Mouse (Mus musculus) layer of hippocampus, adult 9-10 months (tissue): ENCODE measurements at regions not wholly inside any gene's neighbourhood (a gene's known extent, or its start where the extent isn't known, plus 50 kb on each side); places are given as distances from the start of the nearest gene placed in this dataset.
"Not testable (repeated sequence)": the region's sequence is repeated elsewhere in the genome, so short reads cannot be mapped to it uniquely, and the experiment has no call there.

Source experiments
- DNase-seq: peaks from one replicate; pipeline ENCODE4 v3.0.0; 2022; ENCODE audit warnings: low spot score

- no peak for DNase-seq
Measured at GRCm38 (mm10) chr2:168424277-168425099, 143.0 kb upstream of the Kcng1 start.

DNA sequence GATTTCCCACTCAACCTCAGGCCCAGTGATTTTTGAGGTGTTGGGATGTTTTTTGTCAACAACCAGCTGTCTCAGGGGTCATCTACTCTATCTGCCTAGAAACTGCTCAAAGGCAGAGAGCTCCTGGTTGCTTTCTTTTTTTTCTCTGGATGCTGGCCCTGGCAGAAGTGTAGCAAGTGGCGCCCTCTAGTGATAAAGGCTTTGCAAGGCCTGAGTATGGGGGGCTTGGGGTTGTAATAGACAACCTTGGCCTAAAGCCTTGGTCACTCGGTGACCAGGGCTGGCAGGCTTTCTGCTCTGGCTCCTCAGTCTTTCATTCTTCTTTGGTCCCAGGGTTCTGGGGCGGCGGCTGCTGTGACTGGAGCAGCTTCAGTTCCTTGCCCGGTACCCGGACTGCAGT lies 142.0 kb upstream of the Kcng1 start:
- no peak for DNase-seq

- no peak for DNase-seq
Measured at GRCm38 (mm10) chr2:168415140-168415539, 133.6 kb upstream of the Kcng1 start.

- no peak for DNase-seq
Measured at GRCm38 (mm10) chr2:168414110-168414872, 132.8 kb upstream of the Kcng1 start.

- DNase-seq = no peak
Measured at GRCm38 (mm10) chr2:168412853-168413252, 131.3 kb upstream of the Kcng1 start.

GRCm38 (mm10) chr2:168402782-168403513 lies 121.4 kb upstream of the Kcng1 start:
- DNase-seq = no peak

- DNase-seq = no peak
Measured at GRCm38 (mm10) chr2:168399088-168399709, 117.7 kb upstream of the Kcng1 start.

DNA sequence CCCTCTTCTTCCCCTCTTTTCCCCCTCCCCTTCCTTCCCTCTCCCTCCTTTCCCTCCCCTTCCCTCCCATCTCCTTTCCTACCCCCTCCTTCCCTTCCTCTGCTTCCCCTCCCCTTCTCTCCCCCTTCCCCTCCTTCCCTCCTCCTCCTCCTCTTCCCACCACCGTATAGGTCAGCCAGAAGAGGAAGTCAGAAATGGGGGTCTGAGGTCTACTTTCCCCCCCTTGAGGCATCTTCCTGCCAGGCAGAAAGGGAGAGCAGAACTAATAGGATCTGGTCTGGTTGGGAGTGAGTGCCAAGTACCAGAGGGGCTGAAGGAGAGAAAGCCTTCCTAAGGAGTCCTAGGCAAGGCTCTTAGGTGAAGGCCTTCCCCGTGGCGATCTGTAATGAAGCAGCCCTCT lies 114.8 kb upstream of the Kcng1 start:
- no peak for DNase-seq

- no peak for DNase-seq
Measured at GRCm38 (mm10) chr2:168393341-168393740, 111.8 kb upstream of the Kcng1 start.

GRCm38 (mm10) chr2:168392171-168392570 lies 110.6 kb upstream of the Kcng1 start:
- DNase-seq = not testable (repeated sequence)

GRCm38 (mm10) chr2:168380606-168381005 lies 99.1 kb upstream of the Kcng1 start:
- peak; percentile 63 for DNase-seq

- DNase-seq = no peak
Measured at GRCm38 (mm10) chr2:168372356-168372755, 90.8 kb upstream of the Kcng1 start.

GRCm38 (mm10) chr2:168371245-168371644 lies 89.7 kb upstream of the Kcng1 start:
- DNase-seq = no peak

- DNase-seq = no peak
Measured at GRCm38 (mm10) chr2:168359200-168359599, 77.7 kb upstream of the Kcng1 start.

GRCm38 (mm10) chr2:168358551-168358950 lies 77.0 kb upstream of the Kcng1 start:
- DNase-seq = no peak

DNA sequence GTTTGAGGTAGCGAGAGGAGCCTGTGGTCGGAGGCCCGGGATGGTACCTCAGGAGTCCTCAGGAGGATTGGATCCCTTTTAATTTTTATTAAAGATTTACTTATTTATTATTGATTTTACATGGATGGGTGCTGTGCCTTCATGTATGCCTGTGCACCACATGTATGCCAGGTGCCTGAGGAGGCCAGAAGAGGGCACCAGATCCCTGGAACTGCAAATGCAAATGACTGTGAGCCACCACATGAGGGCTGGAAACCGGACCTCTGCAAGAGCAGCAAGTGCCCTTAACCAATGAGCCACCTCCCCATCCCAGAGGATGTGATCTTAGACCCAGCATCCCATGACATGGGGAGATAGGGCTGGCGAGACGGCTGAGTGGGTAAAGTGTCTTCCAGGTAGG lies 76.3 kb upstream of the Kcng1 start:
- no peak for DNase-seq

DNA sequence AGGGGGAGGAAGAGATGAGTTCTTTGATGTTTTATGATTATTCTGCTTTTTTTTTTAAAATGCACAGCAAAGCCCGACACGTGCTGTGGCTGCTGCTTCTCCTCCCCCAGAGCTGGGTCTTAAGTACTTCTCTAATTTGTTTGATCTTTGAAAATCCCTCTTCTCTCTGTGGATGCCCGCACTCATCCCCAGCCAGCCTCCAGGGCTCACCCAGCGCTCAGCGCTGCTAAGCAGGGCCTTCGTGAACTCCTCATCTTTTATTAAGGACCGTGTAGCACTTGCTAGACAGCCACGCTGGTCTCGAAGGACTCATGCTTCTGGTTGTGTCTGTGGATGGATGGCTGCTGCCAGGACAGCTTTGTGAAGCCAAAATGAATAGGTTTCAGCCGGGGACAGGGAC lies 72.9 kb upstream of the Kcng1 start:
- DNase-seq = no peak

DNA sequence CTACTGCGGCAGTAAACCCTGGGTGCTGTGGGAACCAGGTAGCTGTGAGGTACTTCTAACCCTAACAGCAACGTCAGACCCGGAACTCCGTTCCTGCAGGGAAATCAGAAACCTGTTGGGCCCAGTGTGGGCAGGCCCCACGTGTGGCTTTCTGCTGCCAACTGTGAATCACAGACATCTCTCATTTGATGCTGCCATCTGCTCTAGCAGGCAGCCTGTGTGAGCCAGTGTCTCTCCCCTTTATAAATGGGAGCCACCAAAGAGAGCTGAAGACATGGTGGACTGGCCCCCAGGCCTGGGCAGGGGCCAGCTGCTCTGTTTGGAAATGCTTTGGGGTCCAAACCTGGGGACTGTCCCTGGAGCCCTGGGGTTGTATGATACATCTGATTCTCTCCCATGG lies 71.1 kb upstream of the Kcng1 start:
- DNase-seq = peak; percentile 45

- DNase-seq = no peak
Measured at GRCm38 (mm10) chr2:168352194-168352593, 70.7 kb upstream of the Kcng1 start.

- no peak for DNase-seq
Measured at GRCm38 (mm10) chr2:168345384-168345783, 63.8 kb upstream of the Kcng1 start.

GRCm38 (mm10) chr2:168343705-168344104 lies 62.2 kb upstream of the Kcng1 start:
- peak; percentile 62 for DNase-seq

DNA sequence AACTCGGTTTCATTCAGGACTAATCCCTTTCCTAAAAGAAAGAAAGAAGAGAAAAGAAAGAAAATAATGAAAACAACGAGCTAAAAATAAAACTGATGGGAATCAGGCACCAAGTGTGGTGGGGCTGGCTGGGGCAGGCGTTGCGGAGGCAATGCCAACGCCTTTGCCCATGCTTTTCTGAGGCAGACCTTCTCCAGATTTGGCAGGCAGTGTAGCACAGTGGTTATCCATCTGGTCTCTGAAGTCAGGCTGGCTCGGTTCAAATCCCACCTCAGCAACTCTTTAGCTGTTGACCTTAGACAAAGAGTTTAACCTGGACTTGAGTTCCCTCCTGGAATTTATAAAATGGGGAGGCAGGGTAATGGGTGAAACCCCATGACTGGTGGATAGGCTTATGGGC lies 57.3 kb upstream of the Kcng1 start:
- DNase-seq = no peak
